8 mouse cellular contexts compared by ENCODE assay signal in genomic region chr2:31115943-31116731, GRCm38 (mm10). TPM values are rescaled to one million over a fixed set of nuclear protein-coding genes. Genes with fewer than 3 reads are reported as not detected.
DNase-seq lines count a peak whose midpoint lies in the region; ATAC-seq and TF ChIP-seq lines count a peak whose summit lies in the region.
"Had no signal": no experiment of that assay in that cellular context is flagged by ENCODE, and none has a peak within 500 bp of the region (broad histone marks: within the 10 kb centered on the region; RNA-seq: fewer than 3 reads in every experiment).

No protein-coding gene starts in this region.

- no peaks in the 10 kb centered on the region for H3K9me3 ChIP-seq in midbrain, embryonic 12.5 days
- no peaks in the 10 kb centered on the region for H3K9me3 ChIP-seq in midbrain, postnatal 0 days (ENCODE audit: low read length)
- H3K9me3 ChIP-seq in limb, embryonic 12.5 days: peaks cover 6% of the 10 kb centered on the region; the same call in 1 of the 2 replicates

- H3K27me3 ChIP-seq in midbrain, embryonic 12.5 days: no peaks in the 10 kb centered on the region
- H3K27me3 ChIP-seq in midbrain, postnatal 0 days (ENCODE audit: insufficient read depth, low read length): no peaks in the 10 kb centered on the region
- H3K27me3 ChIP-seq in limb, embryonic 12.5 days: no peaks in the 10 kb centered on the region

- no peak overlapping the region for H3K4me2 ChIP-seq in midbrain, embryonic 12.5 days (replicated peaks)
- H3K4me2 ChIP-seq in midbrain, postnatal 0 days (ENCODE audit: low read depth, low read length, poor library complexity, severe bottlenecking): no peak overlapping the region
- no peak overlapping the region for H3K4me2 ChIP-seq in limb, embryonic 12.5 days

- H3K9ac ChIP-seq in midbrain, embryonic 12.5 days (replicated peaks): no peak overlapping the region
- no peak overlapping the region for H3K9ac ChIP-seq in midbrain, postnatal 0 days (replicated peaks; ENCODE audit: low read length, poor library complexity, severe bottlenecking)
- no peak overlapping the region for H3K9ac ChIP-seq in limb, embryonic 12.5 days (replicated peaks)

- no peak for TF ChIP-seq CTCF in midbrain, postnatal 0 days (IDR thresholded peaks at IDR 0.05)

- WGBS in midbrain, embryonic 12.5 days: 72% methylated on average over 10 of the region's 10 CpGs
- 77% methylated on average over 10 of the region's 10 CpGs for WGBS in midbrain, postnatal 0 days
- 46% methylated on average over 10 of the region's 10 CpGs for WGBS in limb, embryonic 12.5 days

- H3K4me1 ChIP-seq in midbrain, embryonic 12.5 days: peaks cover 4% of the 10 kb centered on the region; the same call in 1 of the 2 replicates
- H3K4me1 ChIP-seq in midbrain, postnatal 0 days (ENCODE audit: insufficient read depth, low read length): no peaks in the 10 kb centered on the region
- H3K4me1 ChIP-seq in limb, embryonic 12.5 days (replicated peaks): peaks cover 17% of the 10 kb centered on the region

- H3K27ac ChIP-seq in midbrain, embryonic 12.5 days (replicated peaks): peak overlapping the region; percentile 5; the same call in 1 of the 2 replicates
- no peak overlapping the region for H3K27ac ChIP-seq in midbrain, postnatal 0 days (ENCODE audit: low read depth, low read length)
- peak overlapping the region; percentile 68; the same call in 1 of the 2 replicates for H3K27ac ChIP-seq in limb, embryonic 12.5 days

- H3K4me3 ChIP-seq in midbrain, embryonic 12.5 days: no peak overlapping the region
- H3K4me3 ChIP-seq in midbrain, postnatal 0 days (ENCODE audit: low read depth, low read length): no peak overlapping the region
- no peak overlapping the region for H3K4me3 ChIP-seq in limb, embryonic 12.5 days (replicated peaks)

- no peak for ATAC-seq in midbrain, embryonic 12.5 days (ENCODE audit: low FRiP score, low read depth)
- no peak for ATAC-seq in midbrain, postnatal 0 days (ENCODE audit: low FRiP score)
- no peak for ATAC-seq in limb, embryonic 12.5 days (ENCODE audit: insufficient number of reproducible peaks, insufficient read depth, low FRiP score, low TSS enrichment, low read depth)

- no peaks in the 10 kb centered on the region for H3K36me3 ChIP-seq in midbrain, embryonic 12.5 days
- H3K36me3 ChIP-seq in midbrain, postnatal 0 days (ENCODE audit: insufficient read depth, low read length): no peaks in the 10 kb centered on the region
- H3K36me3 ChIP-seq in limb, embryonic 12.5 days: 0 out of 2 replicates have a peak, but pooled peaks cover 4% of the 10 kb centered on the region

- no peak for DNase-seq in midbrain, postnatal 0 days (ENCODE audit: low spot score)
- peak; percentile 41 for DNase-seq in embryo, embryonic 10.5 days (ENCODE audit: low spot score)
- peak; percentile 80 for DNase-seq in thymus, postnatal 25 days
- DNase-seq in adrenal gland, postnatal 10 days: no peak
- no peak for DNase-seq in right cerebral cortex, postnatal 36 days (ENCODE audit: low spot score in 2 of 2)
- DNase-seq: kidney, postnatal 25 days had no signal

RNA-seq across cellular contexts. Expression of gene Fnbp1, which starts 25.7 kb away (rescaled TPM):
- polyA plus RNA-seq in midbrain, embryonic 12.5 days (2016; fragmentation: Nextera tagmentation; extraction: Ambion mirVana): 12.8 and 13.1 TPM in 2 replicates
- total RNA-seq in midbrain, postnatal 0 days (2014; rRNA removed): 22.1 and 23.6 TPM in 2 replicates
- polyA plus RNA-seq in midbrain, postnatal 0 days (2015; fragmentation: Nextera tagmentation; extraction: Ambion mirVana): 25.2 and 30.7 TPM in 2 replicates
- polyA plus RNA-seq in limb, embryonic 12.5 days (2016; fragmentation: Nextera tagmentation; extraction: Ambion mirVana): 15.3 and 19.8 TPM in 2 replicates
- total RNA-seq in adrenal gland, postnatal 10 days (2021): 10 to 100 TPM; 48.1 to 58.5 TPM

RNA-seq across cellular contexts. Expression of gene Gpr107, which starts 36.0 kb away (rescaled TPM):
- polyA plus RNA-seq in midbrain, embryonic 12.5 days (2016; fragmentation: Nextera tagmentation; extraction: Ambion mirVana): 41.7 and 43.7 TPM in 2 replicates
- 46.7 and 47.3 TPM in 2 replicates for total RNA-seq in midbrain, postnatal 0 days (2014; rRNA removed)
- 30.9 and 31.6 TPM in 2 replicates for polyA plus RNA-seq in midbrain, postnatal 0 days (2015; fragmentation: Nextera tagmentation; extraction: Ambion mirVana)
- polyA plus RNA-seq in limb, embryonic 12.5 days (2016; fragmentation: Nextera tagmentation; extraction: Ambion mirVana): 36.4 and 38.9 TPM in 2 replicates
- 10 to 100 TPM; 41.7 to 56.4 TPM for total RNA-seq in adrenal gland, postnatal 10 days (2021)

Comparison
In these comparisons a context has a peak if more than half of its experiments do, and no peak if none do; other contexts are left out.
1. DNase-seq: peak in embryo, embryonic 10.5 days (single experiment) and thymus, postnatal 25 days (single experiment); none in midbrain, postnatal 0 days (single experiment), adrenal gland, postnatal 10 days (single experiment) and right cerebral cortex, postnatal 36 days (0 of 2).